Mouse (Mus musculus): ENCODE measurements at regions not wholly inside any gene's neighbourhood (a gene's known extent, or its start where the extent isn't known, plus 50 kb on each side); places are given as distances from the start of the nearest gene placed in this dataset.
"Not testable (repeated sequence)": the region's sequence is repeated elsewhere in the genome, so short reads cannot be mapped to it uniquely, and the experiment has no call there.

GRCm38 (mm10) chr12:15410419-15410818 is 406.3 kb downstream of the Trib2 start:
- DNase-seq (ENCODE audit: low read depth, low spot score): no peak

- not testable (repeated sequence) for DNase-seq (ENCODE audit: low read depth, low spot score)
Measured at GRCm38 (mm10) chr12:15407577-15407976, 409.1 kb downstream of the Trib2 start.

- no peak for DNase-seq (ENCODE audit: low read depth, low spot score)
Measured at GRCm38 (mm10) chr12:15392641-15393040, 424.1 kb downstream of the Trib2 start.

GRCm38 (mm10) chr12:15388574-15388973 is 428.1 kb downstream of the Trib2 start:
- DNase-seq (ENCODE audit: low read depth, low spot score): no peak

GRCm38 (mm10) chr12:15357808-15358207 is 458.9 kb downstream of the Trib2 start:
- DNase-seq (ENCODE audit: low read depth, low spot score): no peak

GRCm38 (mm10) chr12:15320697-15321449 is 495.8 kb downstream of the Trib2 start:
- DNase-seq (ENCODE audit: low read depth, low spot score): no peak

- no peak for DNase-seq (ENCODE audit: low read depth, low spot score)
Measured at GRCm38 (mm10) chr12:15319647-15320046, 497.1 kb downstream of the Trib2 start.

GRCm38 (mm10) chr12:15294898-15295297 is 521.8 kb downstream of the Trib2 start:
- DNase-seq (ENCODE audit: low read depth, low spot score): no peak

- no peak for DNase-seq (ENCODE audit: low read depth, low spot score)
Measured at GRCm38 (mm10) chr12:15262165-15262564, 554.6 kb downstream of the Trib2 start.

- DNase-seq (ENCODE audit: low read depth, low spot score): no peak
Measured at GRCm38 (mm10) chr12:15261604-15262003, 555.1 kb downstream of the Trib2 start.

- no peak for DNase-seq (ENCODE audit: low read depth, low spot score)
Measured at GRCm38 (mm10) chr12:15260907-15261415, 555.8 kb downstream of the Trib2 start.

- no peak for DNase-seq (ENCODE audit: low read depth, low spot score)
Measured at GRCm38 (mm10) chr12:15244966-15245365, 571.8 kb downstream of the Trib2 start.

GRCm38 (mm10) chr12:15222497-15223170 is 594.1 kb downstream of the Trib2 start:
- DNase-seq (ENCODE audit: low read depth, low spot score): no peak

GRCm38 (mm10) chr12:15218504-15218903 is 598.2 kb downstream of the Trib2 start:
- DNase-seq (ENCODE audit: low read depth, low spot score): no peak

- DNase-seq (ENCODE audit: low read depth, low spot score): no peak
Measured at GRCm38 (mm10) chr12:15216180-15216579, 600.5 kb downstream of the Trib2 start.

GRCm38 (mm10) chr12:15174411-15175041 is 642.2 kb downstream of the Trib2 start:
- DNase-seq (ENCODE audit: low read depth, low spot score): no peak

GRCm38 (mm10) chr12:15162605-15163004 is 654.1 kb downstream of the Trib2 start:
- DNase-seq (ENCODE audit: low read depth, low spot score): no peak

GRCm38 (mm10) chr12:15161864-15162263 is 654.9 kb downstream of the Trib2 start:
- DNase-seq (ENCODE audit: low read depth, low spot score): no peak

- DNase-seq (ENCODE audit: low read depth, low spot score): no peak
Measured at GRCm38 (mm10) chr12:15160478-15160998, 656.2 kb downstream of the Trib2 start.

- DNase-seq (ENCODE audit: low read depth, low spot score): no peak
Measured at GRCm38 (mm10) chr12:15146398-15146797, 670.3 kb downstream of the Trib2 start.

- DNase-seq (ENCODE audit: low read depth, low spot score): no peak
Measured at GRCm38 (mm10) chr12:15137039-15137438, 679.7 kb downstream of the Trib2 start.

GRCm38 (mm10) chr12:15124179-15124578 is 692.5 kb downstream of the Trib2 start:
- no peak for DNase-seq (ENCODE audit: low read depth, low spot score)

All from retina, postnatal 7 days (tissue).